In genomic region chr10:61399156-61399734, GRCm38 (mm10) we compare ENCODE assay signal across 8 mouse cellular contexts. TPM values are rescaled to one million over a fixed set of nuclear protein-coding genes. Genes with fewer than 3 reads are reported as not detected.
DNase-seq lines count a peak whose midpoint lies in the region; ATAC-seq and TF ChIP-seq lines count a peak whose summit lies in the region.

No protein-coding gene starts in this region.

- H3K4me1 ChIP-seq in E14TG2a.4 (replicated peaks; ENCODE audit: low read depth, low read length): peaks cover 38% of the 10 kb centered on the region
- H3K4me1 ChIP-seq in heart, postnatal 0 days (ENCODE audit: control insufficient read depth, insufficient read depth): no peaks in the 10 kb centered on the region; the same call in 1 of the 2 replicates
- H3K4me1 ChIP-seq in liver, postnatal 0 days (ENCODE audit: insufficient read depth): no peaks in the 10 kb centered on the region
- H3K4me1 ChIP-seq in neural tube, embryonic 15.5 days: 0 out of 2 replicates have a peak, but pooled peaks cover 5% of the 10 kb centered on the region

- H3K27ac ChIP-seq in heart, postnatal 0 days (ENCODE audit: low read depth): no peak overlapping the region
- H3K27ac ChIP-seq in liver, postnatal 0 days (ENCODE audit: low read depth): no peak overlapping the region
- H3K27ac ChIP-seq in neural tube, embryonic 15.5 days (replicated peaks): no peak overlapping the region

- TF ChIP-seq EP300 in heart, postnatal 0 days (IDR thresholded peaks at IDR 0.05; ENCODE audit: low read depth): no peak
- no peak for TF ChIP-seq EP300 in liver, postnatal 0 days (IDR thresholded peaks at IDR 0.05; ENCODE audit: low read depth)

- ATAC-seq in erythroid progenitor cell, adult 5-6 weeks (replicated peaks; ENCODE audit: low FRiP score, poor library complexity, severe bottlenecking): peak; percentile 78
- ATAC-seq in heart, postnatal 0 days (ENCODE audit: insufficient read depth, low read depth): peak; percentile 73
- ATAC-seq in liver, postnatal 0 days: peak; percentile 70
- ATAC-seq in neural tube, embryonic 15.5 days (ENCODE audit: low FRiP score): peak; percentile 79; the same call in 1 of the 2 replicates

- no peak overlapping the region for H3K9ac ChIP-seq in heart, postnatal 0 days (replicated peaks; ENCODE audit: low read depth, low read length)
- H3K9ac ChIP-seq in liver, postnatal 0 days (replicated peaks): no peak overlapping the region
- H3K9ac ChIP-seq in neural tube, embryonic 15.5 days (replicated peaks): no peak overlapping the region

- H3K4me3 ChIP-seq in E14TG2a.4 (replicated peaks; ENCODE audit: low read length): no peak overlapping the region
- H3K4me3 ChIP-seq in heart, postnatal 0 days (ENCODE audit: low read depth, low read length): no peak overlapping the region
- H3K4me3 ChIP-seq in liver, postnatal 0 days (ENCODE audit: low read depth, low read length): no peak overlapping the region
- no peak overlapping the region for H3K4me3 ChIP-seq in neural tube, embryonic 15.5 days (replicated peaks)

- peak; percentile 81 for TF ChIP-seq CTCF in E14TG2a.4 (conservative IDR thresholded peaks at IDR 0.05; ENCODE audit: low read length)
- TF ChIP-seq CTCF in heart, postnatal 0 days (IDR thresholded peaks at IDR 0.05; ENCODE audit: low read depth): peak; percentile 95
- TF ChIP-seq CTCF in liver, postnatal 0 days (IDR thresholded peaks at IDR 0.05; ENCODE audit: low read depth): peak; percentile 95

- H3K4me2 ChIP-seq in heart, postnatal 0 days (ENCODE audit: low read depth, low read length): no peak overlapping the region
- H3K4me2 ChIP-seq in liver, postnatal 0 days (ENCODE audit: low read depth, low read length): no peak overlapping the region
- no peak overlapping the region for H3K4me2 ChIP-seq in neural tube, embryonic 15.5 days

- peak; percentile 42 for DNase-seq in brain, embryonic 18.5 days (ENCODE audit: low read depth, low spot score)
- DNase-seq in heart, postnatal 0 days (ENCODE audit: low spot score): peak; percentile 90
- peak; percentile 76 to 83 for DNase-seq in kidney, postnatal 25 days
- peak; percentile 83 for DNase-seq in liver, postnatal 0 days
- peak; percentile 35 to 36 for DNase-seq in thymus, postnatal 36 days

- H3K27me3 ChIP-seq in E14TG2a.4 (ENCODE audit: insufficient read depth, low read length): no peaks in the 10 kb centered on the region
- no peaks in the 10 kb centered on the region for H3K27me3 ChIP-seq in heart, postnatal 0 days (ENCODE audit: control insufficient read depth, insufficient read depth, low read length)
- H3K27me3 ChIP-seq in liver, postnatal 0 days (ENCODE audit: insufficient read depth, low read length): no peaks in the 10 kb centered on the region
- H3K27me3 ChIP-seq in neural tube, embryonic 15.5 days (replicated peaks): no peaks in the 10 kb centered on the region

- H3K36me3 ChIP-seq in E14TG2a.4 (ENCODE audit: insufficient read depth, low read length): no peaks in the 10 kb centered on the region
- H3K36me3 ChIP-seq in heart, postnatal 0 days (replicated peaks; ENCODE audit: control insufficient read depth, insufficient read depth, low read length): no peaks in the 10 kb centered on the region
- H3K36me3 ChIP-seq in liver, postnatal 0 days (replicated peaks; ENCODE audit: insufficient read depth, low read length): no peaks in the 10 kb centered on the region
- no peaks in the 10 kb centered on the region for H3K36me3 ChIP-seq in neural tube, embryonic 15.5 days

- 20% methylated on average over 12 of the region's 13 CpGs for WGBS in heart, postnatal 0 days
- 20% methylated on average over 12 of the region's 13 CpGs for WGBS in liver, postnatal 0 days (ENCODE audit: insufficient replicate concordance)
- WGBS in neural tube, embryonic 15.5 days: 23% methylated on average over 13 of the region's 13 CpGs

- peaks cover 10% of the 10 kb centered on the region; the same call in 1 of the 2 replicates for H3K9me3 ChIP-seq in E14TG2a.4 (ENCODE audit: low read length)
- H3K9me3 ChIP-seq in heart, postnatal 0 days (replicated peaks; ENCODE audit: control insufficient read depth, low read length): 0 out of 2 replicates have a peak, but pooled peaks cover 5% of the 10 kb centered on the region
- H3K9me3 ChIP-seq in liver, postnatal 0 days (ENCODE audit: low read length): no peaks in the 10 kb centered on the region
- H3K9me3 ChIP-seq in neural tube, embryonic 15.5 days (replicated peaks): no peaks in the 10 kb centered on the region

RNA-seq across cellular contexts. Expression of gene Pald1, which starts 15.9 kb away (rescaled TPM):
- not detected in 2 replicates for total RNA-seq in erythroid progenitor cell, adult 5-6 weeks (2015; ENCODE audit: low replicate concordance)
- total RNA-seq in erythroid progenitor cell, adult 5-6 weeks (2017; ENCODE audit: low replicate concordance): 0.39 TPM in 1 of 2 replicates, not detected in the other
- total RNA-seq in heart, postnatal 0 days (2014; rRNA removed; ENCODE audit: low replicate concordance): 27.7 and 66.8 TPM in 2 replicates
- polyA plus RNA-seq in heart, postnatal 0 days (2015; fragmentation: Nextera tagmentation; extraction: Ambion mirVana): 13.8 and 17.9 TPM in 2 replicates
- polyA plus RNA-seq in liver, postnatal 0 days (2015; fragmentation: Nextera tagmentation; extraction: Ambion mirVana): 3.7 and 3.8 TPM in 2 replicates
- polyA plus RNA-seq in neural tube, embryonic 15.5 days (2015; fragmentation: Nextera tagmentation; extraction: Ambion mirVana): 24.9 and 27.8 TPM in 2 replicates

RNA-seq across cellular contexts. Expression of gene Nodal, which starts 18.5 kb away (rescaled TPM):
- total RNA-seq in erythroid progenitor cell, adult 5-6 weeks (2015; ENCODE audit: low replicate concordance): not detected in 2 replicates
- not detected in 2 replicates for total RNA-seq in erythroid progenitor cell, adult 5-6 weeks (2017; ENCODE audit: low replicate concordance)
- total RNA-seq in heart, postnatal 0 days (2014; rRNA removed; ENCODE audit: low replicate concordance): 0.12 TPM in 1 of 2 replicates, not detected in the other
- polyA plus RNA-seq in heart, postnatal 0 days (2015; fragmentation: Nextera tagmentation; extraction: Ambion mirVana): 0.23 and 0.45 TPM in 2 replicates
- polyA plus RNA-seq in liver, postnatal 0 days (2015; fragmentation: Nextera tagmentation; extraction: Ambion mirVana): 0.08 and 0.19 TPM in 2 replicates
- polyA plus RNA-seq in neural tube, embryonic 15.5 days (2015; fragmentation: Nextera tagmentation; extraction: Ambion mirVana): 0.14 and 0.23 TPM in 2 replicates

RNA-seq across cellular contexts. Expression of gene Eif4ebp2, which starts 53.2 kb away (rescaled TPM):
- total RNA-seq in erythroid progenitor cell, adult 5-6 weeks (2015; ENCODE audit: low replicate concordance): 69.2 and 88.4 TPM in 2 replicates
- total RNA-seq in erythroid progenitor cell, adult 5-6 weeks (2017; ENCODE audit: low replicate concordance): 9.1 and 9.5 TPM in 2 replicates
- 14.7 and 24.4 TPM in 2 replicates for total RNA-seq in heart, postnatal 0 days (2014; rRNA removed; ENCODE audit: low replicate concordance)
- polyA plus RNA-seq in heart, postnatal 0 days (2015; fragmentation: Nextera tagmentation; extraction: Ambion mirVana): 38.7 and 40.0 TPM in 2 replicates
- 43.6 and 46.4 TPM in 2 replicates for polyA plus RNA-seq in liver, postnatal 0 days (2015; fragmentation: Nextera tagmentation; extraction: Ambion mirVana)
- polyA plus RNA-seq in neural tube, embryonic 15.5 days (2015; fragmentation: Nextera tagmentation; extraction: Ambion mirVana): 44.1 and 57.0 TPM in 2 replicates

Comparison
In these comparisons a context has a peak if more than half of its experiments do, and no peak if none do; other contexts are left out.
1. DNase-seq: peak in every context shown above with its lines; median percentile 90 in heart, postnatal 0 days; 83 in liver, postnatal 0 days; 80 in kidney, postnatal 25 days; 42 in brain, embryonic 18.5 days; 36 in thymus, postnatal 36 days.